In the genomic region with DNA sequence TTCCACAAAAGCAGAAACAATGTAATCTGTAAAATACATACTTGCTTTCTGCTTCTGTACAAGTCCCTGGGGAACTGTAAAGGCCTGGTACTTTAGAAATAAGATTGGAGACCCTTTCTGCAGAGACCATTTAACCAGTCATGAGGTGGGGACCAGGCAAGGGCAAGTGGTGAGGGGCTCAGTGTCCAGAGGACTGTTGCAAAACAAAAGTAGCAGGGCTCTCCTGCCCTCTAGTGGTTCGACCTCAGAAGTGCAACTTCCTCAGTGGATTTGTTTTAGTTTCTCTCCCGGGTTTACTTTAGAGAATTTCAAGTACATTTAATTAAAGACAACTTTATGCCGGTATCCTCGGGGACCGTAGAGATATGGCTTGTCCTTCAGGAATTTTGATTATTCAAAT, we compare ENCODE assay signal across 8 mouse cellular contexts.
DNase-seq lines count a peak whose midpoint lies in the region; ATAC-seq and TF ChIP-seq lines count a peak whose summit lies in the region.

No protein-coding gene starts in this region.

- H3K4me2 ChIP-seq in hindbrain, embryonic 12.5 days (replicated peaks), result no peak overlapping the region
- H3K4me2 ChIP-seq in midbrain, embryonic 15.5 days, result no peak overlapping the region

- no peaks in the 10 kb centered on the region for H3K36me3 ChIP-seq in heart, embryonic 10.5 days
- no peaks in the 10 kb centered on the region for H3K36me3 ChIP-seq in hindbrain, embryonic 12.5 days
- no peaks in the 10 kb centered on the region for H3K36me3 ChIP-seq in midbrain, embryonic 15.5 days (replicated peaks)

- H3K9ac ChIP-seq in hindbrain, embryonic 12.5 days, result no peak overlapping the region
- H3K9ac ChIP-seq in midbrain, embryonic 15.5 days, result no peak overlapping the region

- 14% methylated on average over 5 of the region's 5 CpGs for whole genome bisulfite sequencing in heart, embryonic 10.5 days
- whole genome bisulfite sequencing in hindbrain, embryonic 12.5 days, result 16% methylated on average over 5 of the region's 5 CpGs
- WGBS in midbrain, embryonic 15.5 days, result 10% methylated on average over 5 of the region's 5 CpGs

- H3K27ac ChIP-seq in heart, embryonic 10.5 days, result no peak overlapping the region
- no peak overlapping the region for H3K27ac ChIP-seq in hindbrain, embryonic 12.5 days
- H3K27ac ChIP-seq in left cerebral cortex, adult 2 months, result no peak overlapping the region
- H3K27ac ChIP-seq in midbrain, embryonic 15.5 days, result no peak overlapping the region

- H3K27me3 ChIP-seq in heart, embryonic 10.5 days (ENCODE audit: insufficient read depth, poor library complexity, severe bottlenecking), result no peaks in the 10 kb centered on the region
- no peaks in the 10 kb centered on the region for H3K27me3 ChIP-seq in hindbrain, embryonic 12.5 days
- H3K27me3 ChIP-seq in midbrain, embryonic 15.5 days (replicated peaks), result no peaks in the 10 kb centered on the region

- ATAC-seq in hindbrain, embryonic 12.5 days (ENCODE audit: low FRiP score), result 0 out of 2 replicates have a peak, but pooled peaks have one; percentile 66
- peak; percentile 82 for ATAC-seq in midbrain, embryonic 15.5 days (replicated peaks)

- no peaks in the 10 kb centered on the region for H3K9me3 ChIP-seq in heart, embryonic 10.5 days
- H3K9me3 ChIP-seq in hindbrain, embryonic 12.5 days (replicated peaks), result no peaks in the 10 kb centered on the region
- no peaks in the 10 kb centered on the region for H3K9me3 ChIP-seq in midbrain, embryonic 15.5 days

- TF ChIP-seq CTCF in left cerebral cortex, adult 2 months (IDR thresholded peaks at IDR 0.05), result peak; percentile 92

- peak; percentile 22 for DNase-seq in heart, adult 8-10 months (ENCODE audit: low spot score)
- no peak for DNase-seq in heart, embryonic 10.5 days (ENCODE audit: low spot score)
- DNase-seq in adipocyte (ENCODE audit: low spot score), result peak; percentile 63
- DNase-seq in embryo, embryonic 11 days, result peak; percentile 74
- DNase-seq in left cerebral cortex, adult 2 months (ENCODE audit: extremely low spot score in 1 of 2, low spot score in 2 of 2), result peak; percentile 49 to 55
- peak; percentile 51 for DNase-seq in urinary bladder, postnatal 14 days (ENCODE audit: low spot score)

- H3K4me3 ChIP-seq in heart, embryonic 10.5 days, result no peak overlapping the region
- H3K4me3 ChIP-seq in hindbrain, embryonic 12.5 days, result no peak overlapping the region
- H3K4me3 ChIP-seq in left cerebral cortex, adult 2 months, result no peak overlapping the region
- H3K4me3 ChIP-seq in midbrain, embryonic 15.5 days, result no peak overlapping the region

- no peaks in the 10 kb centered on the region for H3K4me1 ChIP-seq in heart, embryonic 10.5 days
- no peaks in the 10 kb centered on the region for H3K4me1 ChIP-seq in hindbrain, embryonic 12.5 days
- H3K4me1 ChIP-seq in midbrain, embryonic 15.5 days, result no peaks in the 10 kb centered on the region

- intact Hi-C loops in left cerebral cortex, adult 2 months (cut with DNase I), result loop anchor here (1.0 to 2.0 kb wide), 3 partner anchors 74 to 385 kb away; no protein-coding TSS in a partner anchor
